Mouse (Mus musculus) erythroblast, embryonic 14.5 days (primary cell): ENCODE data around the gene Myo1d.

ENCODE experiments used
- GATA1 ChIP-seq: IDR thresholded peaks from 2 replicates; pipeline ENCODE4 v1.6.1; 2012; ENCODE audit warnings: low read length, inconsistent platforms, mixed read lengths
- TAL1 ChIP-seq: IDR thresholded peaks from 3 replicates; pipeline ENCODE4 v1.6.1; 2012; ENCODE audit warnings: low read length, inconsistent platforms, mixed read lengths

DNA sequence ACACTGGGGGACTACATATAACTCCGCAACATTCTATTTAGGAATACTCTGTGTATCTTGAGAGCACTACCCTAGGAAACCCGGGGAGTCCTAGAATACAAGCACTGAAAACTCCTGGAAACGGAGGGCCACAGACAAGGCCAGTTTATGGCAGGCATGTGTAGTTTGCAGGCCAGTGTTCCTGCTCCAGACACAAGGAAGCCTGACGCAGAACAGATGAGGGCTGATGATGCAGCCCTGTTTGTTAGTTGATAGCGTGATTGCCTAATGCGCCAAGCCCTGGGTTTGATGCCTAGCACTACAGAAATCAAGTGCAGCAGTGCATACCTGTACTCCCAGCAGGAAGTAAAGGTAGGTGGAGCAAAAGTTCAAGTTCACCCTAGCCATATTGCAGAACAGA is 1.7 kb downstream of the Myo1d start:
- TF ChIP-seq TAL1 (no peak), GATA1 (no peak)
